Mouse (Mus musculus) bone marrow, adult 2 months (tissue): ENCODE data around the gene Tln2.

Experiments
- CTCF ChIP-seq: fragments of 200-500 bp; IDR thresholded peaks from 2 replicates; pipeline ENCODE4 v1.5.1; 2011; ENCODE audit warnings: low read length, control low read depth; ENCODE audit not compliant: control insufficient read depth, insufficient read depth
- POLR2A ChIP-seq: fragments of 200-500 bp; IDR thresholded peaks from 2 replicates; pipeline ENCODE4 v1.6.1; 2011; ENCODE audit warnings: low read depth, mild to moderate bottlenecking, control low read depth, low read length, borderline replicate concordance; ENCODE audit not compliant: control insufficient read depth

DNA sequence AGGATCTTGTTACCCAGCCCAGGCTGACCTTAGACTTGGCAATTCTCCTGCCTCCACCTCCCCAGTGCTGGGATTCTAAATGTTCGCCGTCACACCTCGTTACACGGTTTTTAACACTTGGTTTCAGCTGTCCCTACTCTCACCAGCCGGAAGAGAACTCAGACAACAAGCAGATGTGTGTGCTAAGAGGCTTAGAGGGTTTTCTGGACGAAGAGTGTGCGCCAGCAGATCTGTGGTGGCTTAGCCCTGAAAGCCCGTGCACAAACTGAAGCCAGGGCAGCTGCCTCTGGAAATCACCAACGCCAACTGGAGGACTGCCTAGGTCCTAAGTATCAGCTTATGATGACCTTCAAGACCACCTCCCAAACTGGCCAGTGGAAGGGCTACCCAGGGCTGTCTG lies 341.5 kb downstream of the Tln2 start:
- no peak for TF ChIP-seq CTCF
- TF ChIP-seq POLR2A = no peak
